Mouse (Mus musculus): ENCODE results near the gene Elk3.

- TF ChIP-seq POLR2A (IDR thresholded peaks at IDR 0.05; ENCODE audit: extremely low read depth, insufficient read depth, low read length) (no peak), CTCF (IDR thresholded peaks at IDR 0.05; ENCODE audit: low read depth, low read length) (no peak)
Observed at GRCm38 (mm10) chr10:93333239-93333638, 22.3 kb upstream of the Elk3 start.
